Mouse (Mus musculus): ENCODE data around the gene Gm45618. TPM values are rescaled to one million over a fixed set of nuclear protein-coding genes. Genes with fewer than 3 reads are reported as not detected.

Gene Gm45618
- not detected in 2 replicates for polyA plus RNA-seq (2015; fragmentation: Nextera tagmentation; extraction: Ambion mirVana)

DNA sequence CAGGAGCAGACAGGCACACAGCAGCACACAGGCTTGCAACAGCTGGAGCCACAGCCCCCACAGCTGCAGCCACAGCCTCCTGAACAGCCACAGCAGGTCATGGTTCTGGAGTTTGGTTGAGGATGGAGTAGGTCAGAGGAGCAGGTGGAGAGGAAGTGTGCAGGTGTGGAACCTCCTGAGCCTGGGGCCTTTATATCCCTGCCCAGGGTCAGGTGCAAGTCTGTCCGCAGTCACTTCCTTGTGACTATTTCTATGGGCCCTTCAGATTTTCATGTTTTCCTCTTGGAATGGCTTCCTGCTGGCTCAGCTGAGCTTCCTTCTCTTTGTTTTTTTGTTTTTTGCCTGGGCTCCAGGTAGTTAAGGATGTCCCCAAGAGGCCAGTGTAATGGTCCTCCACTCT is at the start of gene Gm45618:
Gm45618 (minus strand) TSS at position 101 of the 400 bp plus-strand sequence.

DNA sequence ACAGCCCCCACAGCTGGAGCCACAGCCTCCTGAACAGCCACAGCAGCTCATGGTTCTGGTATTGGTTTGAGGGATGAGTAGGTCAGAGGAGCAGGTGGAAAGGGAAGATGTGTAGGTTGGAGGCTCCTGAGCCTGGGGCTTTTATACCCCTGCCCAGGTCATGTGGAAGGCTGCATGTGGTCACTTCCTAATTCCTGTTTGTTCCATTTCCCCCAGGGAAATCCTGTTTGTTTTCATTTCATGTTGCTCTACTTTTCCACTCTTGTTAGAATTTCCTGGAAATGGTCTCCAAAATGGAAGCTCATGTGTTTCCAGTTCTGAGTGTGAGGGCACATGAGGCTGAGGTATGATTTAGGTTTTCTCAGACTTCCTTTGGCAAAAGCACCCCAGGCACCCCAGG is 45.1 kb upstream of the Gm45618 start, which contains the start of gene Gm4553:
Gm4553 (minus strand) TSS at position 101 of the 400 bp plus-strand sequence.

DNA sequence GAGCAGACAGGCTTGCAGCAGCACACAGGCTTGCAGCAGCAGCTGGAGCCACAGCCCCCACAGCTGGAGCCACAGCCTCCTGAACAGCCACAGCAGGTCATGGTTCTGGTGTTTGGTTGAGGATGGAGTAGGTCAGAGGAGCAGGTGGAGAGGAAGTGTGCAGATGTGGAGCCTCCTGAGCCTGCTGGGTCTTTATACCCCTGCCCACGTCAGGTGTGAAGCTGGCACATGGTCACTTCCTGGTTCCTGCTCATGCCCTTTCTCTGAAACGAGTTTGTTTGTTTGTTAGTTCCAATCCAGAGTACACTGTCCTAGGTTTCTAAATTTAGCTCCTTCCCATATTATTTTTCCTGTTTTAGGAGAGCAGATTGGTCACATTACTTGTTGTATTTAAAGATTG is 36.5 kb upstream of the Gm45618 start, which contains the start of gene Gm29735:
Gm29735 (minus strand) TSS at position 101 of the 400 bp plus-strand sequence.

GRCm38 (mm10) chr7:142144507-142144906 is 24.0 kb upstream of the Gm45618 start, which contains the start of gene Gm45337:
Gm45337 (minus strand) TSS chr7:142144607.

GRCm38 (mm10) chr7:142135934-142136333 is 15.4 kb upstream of the Gm45618 start, which contains the start of gene Gm39115:
Gm39115 (minus strand) TSS chr7:142136034.

GRCm38 (mm10) chr7:142095183-142095931 is 25.2 kb downstream of the Gm45618 start, which contains the start of gene Dusp8:
Dusp8 (minus strand) TSS chr7:142095843.

Other genes with a start within 250 kb of the Gm45618 start
- 20.2 and 21.1 TPM in 2 replicates for gene Tollip, start 202.2 kb downstream of the Gm45618 start, polyA plus RNA-seq (2015; fragmentation: Nextera tagmentation; extraction: Ambion mirVana)
- gene Brsk2, start 171.0 kb downstream of the Gm45618 start, polyA plus RNA-seq (2015; fragmentation: Nextera tagmentation; extraction: Ambion mirVana) = 0.53 and 0.70 TPM in 2 replicates
- 79.0 and 80.7 TPM in 2 replicates for gene Mob2, start 59.7 kb downstream of the Gm45618 start, polyA plus RNA-seq (2015; fragmentation: Nextera tagmentation; extraction: Ambion mirVana)
- gene Dusp8, start 24.9 kb downstream of the Gm45618 start, polyA plus RNA-seq (2015; fragmentation: Nextera tagmentation; extraction: Ambion mirVana) = 3.8 and 3.9 TPM in 2 replicates
- gene Gm39115, start 15.3 kb upstream of the Gm45618 start, polyA plus RNA-seq (2015; fragmentation: Nextera tagmentation; extraction: Ambion mirVana) = not detected in 2 replicates
- gene Gm45337, start 23.9 kb upstream of the Gm45618 start, polyA plus RNA-seq (2015; fragmentation: Nextera tagmentation; extraction: Ambion mirVana) = not detected in 2 replicates
- not detected in 2 replicates for gene Gm29735, start 36.4 kb upstream of the Gm45618 start, polyA plus RNA-seq (2015; fragmentation: Nextera tagmentation; extraction: Ambion mirVana)
- not detected in 2 replicates for gene Gm4553, start 45.0 kb upstream of the Gm45618 start, polyA plus RNA-seq (2015; fragmentation: Nextera tagmentation; extraction: Ambion mirVana)
- gene Krtap5-2, start 55.3 kb upstream of the Gm45618 start, polyA plus RNA-seq (2015; fragmentation: Nextera tagmentation; extraction: Ambion mirVana) = not detected in 2 replicates
- gene Gm10153, start 69.7 kb upstream of the Gm45618 start, polyA plus RNA-seq (2015; fragmentation: Nextera tagmentation; extraction: Ambion mirVana) = not detected in 2 replicates
- not detected in 2 replicates for gene Krtap5-3, start 80.6 kb upstream of the Gm45618 start, polyA plus RNA-seq (2015; fragmentation: Nextera tagmentation; extraction: Ambion mirVana)
- not detected in 2 replicates for gene Gm7579, start 91.1 kb upstream of the Gm45618 start, polyA plus RNA-seq (2015; fragmentation: Nextera tagmentation; extraction: Ambion mirVana)
- gene Krtap5-5, start 109.2 kb upstream of the Gm45618 start, polyA plus RNA-seq (2015; fragmentation: Nextera tagmentation; extraction: Ambion mirVana) = not detected in 2 replicates
- not detected in 2 replicates for gene Gm40460, start 120.3 kb upstream of the Gm45618 start, polyA plus RNA-seq (2015; fragmentation: Nextera tagmentation; extraction: Ambion mirVana)
- gene Gm2431, start 137.6 kb upstream of the Gm45618 start, polyA plus RNA-seq (2015; fragmentation: Nextera tagmentation; extraction: Ambion mirVana) = not detected in 2 replicates
- not detected in 2 replicates for gene Gm4559, start 153.6 kb upstream of the Gm45618 start, polyA plus RNA-seq (2015; fragmentation: Nextera tagmentation; extraction: Ambion mirVana)
- not detected in 2 replicates for gene Krtap5-1, start 176.4 kb upstream of the Gm45618 start, polyA plus RNA-seq (2015; fragmentation: Nextera tagmentation; extraction: Ambion mirVana)
- not detected in 2 replicates for gene Krtap5-4, start 182.8 kb upstream of the Gm45618 start, polyA plus RNA-seq (2015; fragmentation: Nextera tagmentation; extraction: Ambion mirVana)

All from spleen, postnatal 0 days (tissue).